Mouse (Mus musculus) lung, embryonic 15.5 days (tissue): ENCODE results near the gene Dock3. TPM values are rescaled to one million over a fixed set of nuclear protein-coding genes. Genes with fewer than 3 reads are reported as not detected.
A peak's percentile ranks its signal among the peaks of the same experiment; 100 is the strongest.

Experiments used
- ATAC-seq: fragments of 200-750 bp; cut with Nextera tagmentation; 2 replicates; pipeline ENCODE4 v1.8.0; 2017; ENCODE audit warnings: moderate number of reproducible peaks, borderline replicate concordance; ENCODE audit not compliant: low FRiP score, low TSS enrichment; ENCODE audit errors: extremely low read depth
- H3K27ac ChIP-seq: fragments of 300-500 bp; sonication (generic); 2 replicates; pipeline ENCODE4 v1.5.1; 2015; ENCODE audit warnings: moderate library complexity, mild to moderate bottlenecking, inconsistent platforms
- H3K27me3 ChIP-seq: fragments of 300-500 bp; sonication (generic); 2 replicates; pipeline ENCODE4 v1.6.1; 2015; ENCODE audit warnings: inconsistent platforms
- H3K36me3 ChIP-seq: fragments of 300-500 bp; sonication (generic); 2 replicates; pipeline ENCODE4 v1.6.1; 2015; ENCODE audit warnings: inconsistent platforms
- H3K4me1 ChIP-seq: fragments of 300-500 bp; sonication (generic); 2 replicates; pipeline ENCODE4 v1.6.1; 2015; ENCODE audit warnings: inconsistent platforms
- H3K4me2 ChIP-seq: fragments of 300-500 bp; sonication (generic); 2 replicates; pipeline ENCODE4 v1.6.1; 2015; ENCODE audit warnings: inconsistent platforms, mild to moderate bottlenecking, moderate library complexity
- H3K4me3 ChIP-seq: fragments of 300-500 bp; sonication (generic); 2 replicates; pipeline ENCODE4 v1.5.1; 2015; ENCODE audit warnings: mild to moderate bottlenecking, inconsistent platforms
- H3K9ac ChIP-seq: fragments of 300-500 bp; sonication (generic); 2 replicates; pipeline ENCODE4 v1.6.1; 2015; ENCODE audit warnings: inconsistent platforms
- H3K9me3 ChIP-seq: fragments of 300-500 bp; sonication (generic); 2 replicates; pipeline ENCODE4 v1.6.1; 2016; ENCODE audit warnings: inconsistent platforms
- WGBS: fragments of 180-500 bp; shearing (Covaris S2); methylation state at CpG from one replicate; pipeline ENCODE4 v1.1.7; 2015; 5-methylcytosine and 5-hydroxymethylcytosine counted together
- polyA plus RNA-seq: library from polyadenylated mRNA; unstranded; fragments of >200 nt; fragmentation: Nextera tagmentation; extraction: Ambion mirVana; gene quantifications from 2 replicates; pipeline ENCODE4 v1.2.1, GENCODE M21; 2015

The Dock3 gene
- polyA plus RNA-seq, 1 experiment from 2014 or later: 0.27 TPM

DNA sequence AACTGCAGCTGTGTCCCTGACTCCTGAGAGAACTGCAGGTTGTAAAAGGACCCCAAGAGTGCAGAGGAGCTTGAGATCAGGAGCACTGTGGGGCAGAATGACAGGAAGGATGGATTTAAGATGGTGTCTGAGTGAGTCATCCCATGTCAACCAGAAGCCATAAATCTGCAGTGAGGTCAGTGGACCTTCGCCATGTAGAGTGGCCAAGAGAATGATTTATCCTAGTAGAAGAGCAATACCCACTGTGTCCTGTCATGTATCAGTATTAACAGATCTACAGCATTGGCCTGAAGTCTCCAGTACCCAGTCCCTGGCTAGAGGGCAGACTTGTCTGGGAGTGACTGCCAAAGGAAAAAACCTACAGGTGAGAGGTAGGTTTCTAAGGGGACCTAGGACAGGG is 332.8 kb downstream of the Dock3 start:
- WGBS: 70% methylated on average over 1 of the region's 1 CpGs
- no peak for ATAC-seq

DNA sequence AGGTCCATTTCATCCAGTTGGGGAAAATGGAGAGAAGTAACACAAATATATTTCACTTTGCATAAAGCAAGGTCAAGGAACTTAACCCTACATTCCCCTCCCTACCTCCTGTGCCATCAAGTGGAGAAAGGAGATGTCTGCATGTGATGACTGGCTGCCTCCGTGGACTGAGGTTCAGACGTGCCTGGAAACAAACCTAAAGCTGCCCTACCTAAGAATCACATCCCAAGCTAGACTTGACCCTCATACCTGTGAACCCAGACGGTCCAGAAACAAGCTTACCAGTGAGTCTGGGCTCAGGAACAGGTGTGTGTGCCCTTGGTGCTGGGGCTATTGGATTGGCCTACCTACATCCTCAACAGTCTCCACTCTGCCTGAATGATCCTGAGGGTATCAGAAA is 338.4 kb downstream of the Dock3 start:
- H3K36me3 ChIP-seq: peaks cover 20% of the 10 kb centered on the region
- no peak overlapping the region for H3K27ac ChIP-seq
- no peak overlapping the region for H3K4me2 ChIP-seq
- H3K9ac ChIP-seq: no peak overlapping the region
- H3K4me1 ChIP-seq: peaks cover 32% of the 10 kb centered on the region
- ATAC-seq: no peak
- WGBS: 51% methylated on average over 3 of the region's 3 CpGs
- no peak overlapping the region; the same call in 1 of the 2 replicates for H3K4me3 ChIP-seq
- H3K27me3 ChIP-seq: no peaks in the 10 kb centered on the region
- no peaks in the 10 kb centered on the region for H3K9me3 ChIP-seq

More for the DNA sequence above, 332.8 kb downstream of the Dock3 start:
- Histone ChIP-seq H3K9ac (no peak overlapping the region), H3K4me1 (no peaks in the 10 kb centered on the region), H3K4me3 (no peak overlapping the region), H3K9me3 (no peaks in the 10 kb centered on the region), H3K4me2 (no peak overlapping the region), H3K27me3 (no peaks in the 10 kb centered on the region), H3K27ac (no peak overlapping the region), H3K36me3 (no peaks in the 10 kb centered on the region)

DNA sequence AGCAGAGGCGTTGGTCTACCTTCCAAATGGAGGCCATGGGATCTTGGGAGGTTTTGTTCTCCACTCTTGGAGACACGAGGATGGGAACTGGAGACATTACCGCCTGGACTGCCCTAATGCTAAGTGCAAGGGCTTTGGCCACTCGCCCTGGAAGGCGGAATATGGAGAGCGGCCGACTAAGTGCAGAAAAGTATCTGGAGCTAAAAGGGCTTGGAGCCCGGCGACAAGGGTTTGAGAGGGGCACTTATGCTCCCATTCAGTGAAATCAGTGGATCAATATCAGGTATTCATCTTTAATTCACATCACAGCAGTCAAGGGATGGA is 339.2 kb downstream of the Dock3 start:
- 0% methylated on average over 9 of the region's 9 CpGs for WGBS
- H3K4me2 ChIP-seq: peak overlapping the region; percentile 85
- ATAC-seq: no peak
- peak overlapping the region; percentile 97 for H3K27ac ChIP-seq
- H3K27me3 ChIP-seq: no peaks in the 10 kb centered on the region
- peak overlapping the region; percentile 91 for H3K4me3 ChIP-seq
- H3K36me3 ChIP-seq: peaks cover 24% of the 10 kb centered on the region
- no peaks in the 10 kb centered on the region for H3K9me3 ChIP-seq
- peak overlapping the region; percentile 80 for H3K9ac ChIP-seq
- H3K4me1 ChIP-seq: peaks cover 40% of the 10 kb centered on the region

DNA sequence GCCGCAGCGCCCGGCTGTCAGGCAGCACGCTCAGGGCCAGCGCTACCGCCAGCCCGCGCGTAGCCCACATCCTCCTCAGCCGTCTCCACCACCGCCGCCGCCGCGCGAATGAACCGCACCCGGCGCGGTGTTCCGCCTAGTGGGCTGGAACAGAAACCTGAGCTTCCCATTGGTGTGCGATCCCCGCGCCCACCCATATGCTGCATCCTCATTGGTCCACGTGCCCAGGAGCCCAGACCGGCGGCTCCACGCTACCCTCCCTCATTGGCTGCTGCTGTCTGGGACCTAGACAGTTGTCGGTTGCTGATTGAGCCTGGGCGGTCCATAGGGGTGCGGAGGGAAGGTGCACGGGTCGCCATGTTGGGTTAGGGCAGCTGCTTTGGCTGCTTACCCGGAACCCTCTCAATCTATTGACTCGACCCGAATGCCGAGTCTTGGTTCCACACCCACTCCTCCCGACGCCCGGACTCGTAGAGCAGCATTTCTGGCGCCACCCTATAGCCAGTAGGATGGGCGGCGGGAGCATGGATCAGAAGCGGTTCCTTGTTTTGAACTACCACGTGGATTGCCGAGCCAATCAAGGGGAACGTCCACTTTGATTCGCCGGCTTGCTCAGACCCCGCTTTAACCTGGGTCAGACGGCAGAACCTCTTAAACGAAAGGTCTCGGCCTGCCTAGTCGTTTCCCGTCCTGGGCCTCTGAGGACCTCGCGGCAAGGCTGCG is 339.7 kb downstream of the Dock3 start, which contains the start of gene Manf:
Manf (minus strand) TSS at position 151 of the 723 bp plus-strand sequence.
- peak within 1 kb of the TSS; percentile 97 for H3K27ac ChIP-seq
- H3K4me1 ChIP-seq: peaks cover 43% of the 10 kb centered on the region
- peak within 1 kb of the TSS; percentile 92 for H3K9ac ChIP-seq
- no peaks in the 10 kb centered on the region for H3K27me3 ChIP-seq
- peak within 1 kb of the TSS; percentile 85 for H3K4me2 ChIP-seq
- WGBS: 0% methylated on average over 59 of the region's 59 CpGs
- peaks cover 24% of the 10 kb centered on the region for H3K36me3 ChIP-seq
- peak; percentile 99 for ATAC-seq
- H3K4me3 ChIP-seq: peak within 1 kb of the TSS; percentile 91
- no peaks in the 10 kb centered on the region for H3K9me3 ChIP-seq

DNA sequence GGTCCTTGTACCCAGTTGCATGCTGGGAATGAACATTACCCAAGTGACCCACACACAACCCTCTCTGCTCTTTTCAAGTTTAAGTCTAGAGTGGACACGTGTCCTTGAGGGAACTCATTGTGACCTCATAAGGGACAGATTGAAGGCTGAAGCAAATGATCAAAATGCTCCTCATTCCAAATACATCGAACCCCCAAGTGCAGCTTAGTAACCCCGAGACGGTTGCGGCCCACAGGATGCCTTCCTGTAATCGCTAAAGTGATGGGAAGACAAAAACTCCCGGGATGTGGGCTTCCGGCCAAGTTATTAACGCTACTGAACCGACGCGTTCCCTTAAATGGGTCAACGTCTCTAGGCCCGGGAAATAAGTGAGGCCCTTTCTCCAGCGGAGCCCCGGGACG is 340.4 kb downstream of the Dock3 start:
- peak overlapping the region; percentile 92 for H3K9ac ChIP-seq
- peaks cover 43% of the 10 kb centered on the region for H3K4me1 ChIP-seq
- peak overlapping the region; percentile 56 for H3K4me2 ChIP-seq
- H3K9me3 ChIP-seq: no peaks in the 10 kb centered on the region
- H3K27me3 ChIP-seq: no peaks in the 10 kb centered on the region
- no peak for ATAC-seq
- H3K36me3 ChIP-seq: peaks cover 24% of the 10 kb centered on the region
- peak overlapping the region; percentile 91 for H3K4me3 ChIP-seq
- H3K27ac ChIP-seq: peak overlapping the region; percentile 85
- under 1% methylated on average over 17 of the region's 17 CpGs for WGBS

DNA sequence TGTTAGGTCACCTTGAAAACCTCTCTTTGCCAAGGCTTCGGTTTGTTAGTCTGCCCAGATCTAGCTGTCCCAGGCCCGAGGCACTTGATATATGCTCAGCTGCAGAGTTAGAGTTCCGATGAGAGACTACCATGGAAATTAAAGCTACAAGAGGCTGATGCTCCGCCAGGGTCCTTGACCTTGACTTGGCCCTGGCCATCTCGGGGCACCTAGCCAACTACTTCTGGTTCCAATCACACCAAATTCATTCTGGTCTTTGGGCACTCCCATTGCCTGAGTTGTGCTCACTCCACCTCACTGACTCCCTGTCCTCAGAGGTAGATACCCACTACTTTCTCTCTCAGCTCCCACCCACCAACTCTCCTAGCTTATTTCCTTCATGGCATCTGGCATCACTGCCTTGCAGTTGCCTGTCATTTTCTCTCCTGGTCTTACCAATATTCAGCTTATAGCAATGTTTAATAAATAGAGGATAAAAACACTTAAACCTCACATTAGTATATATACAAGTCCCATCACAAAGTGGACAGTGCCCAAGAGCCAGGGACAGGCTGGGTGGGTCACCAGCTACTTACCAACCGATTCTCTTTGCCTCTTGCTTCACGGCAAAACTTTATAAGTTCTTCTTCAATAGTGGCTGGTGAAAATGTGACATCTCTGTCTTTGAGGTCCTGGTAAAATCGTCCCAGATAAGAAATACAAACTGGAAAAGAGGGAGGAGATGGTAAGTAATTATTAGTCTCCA is 341.0 kb downstream of the Dock3 start:
- WGBS: 44% methylated on average over 8 of the region's 8 CpGs
- no peak for ATAC-seq

DNA sequence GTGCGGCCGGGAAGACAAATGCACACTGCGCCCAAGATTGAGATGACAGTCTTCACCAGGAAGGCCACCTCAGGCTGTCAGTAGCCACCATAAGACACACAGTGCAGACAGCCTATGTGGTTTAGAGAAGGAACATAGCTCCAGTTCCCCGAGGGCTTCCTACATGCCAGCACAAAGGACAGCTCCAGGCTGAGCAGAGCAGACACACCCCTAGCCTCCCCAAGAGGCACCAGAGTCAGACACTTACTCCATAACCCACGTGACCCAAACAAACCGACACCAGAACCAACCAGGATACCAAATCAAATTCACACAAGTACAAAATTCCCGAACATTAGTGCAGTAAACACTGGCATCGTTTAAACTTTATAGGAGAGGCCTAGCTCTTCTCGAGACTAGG is 342.4 kb downstream of the Dock3 start:
- Histone ChIP-seq H3K36me3 (peaks cover 24% of the 10 kb centered on the region), H3K9me3 (no peaks in the 10 kb centered on the region), H3K4me1 (peaks cover 59% of the 10 kb centered on the region), H3K27me3 (no peaks in the 10 kb centered on the region), H3K27ac (no peak overlapping the region), H3K9ac (no peak overlapping the region), H3K4me3 (no peak overlapping the region), H3K4me2 (no peak overlapping the region)
- ATAC-seq: no peak
- WGBS: 71% methylated on average over 9 of the region's 9 CpGs

More for the DNA sequence above, 341.0 kb downstream of the Dock3 start:
- peak overlapping the region; percentile 91 for H3K4me3 ChIP-seq
- H3K27me3 ChIP-seq: no peaks in the 10 kb centered on the region
- H3K4me2 ChIP-seq: peak overlapping the region; percentile 56
- H3K9ac ChIP-seq: peak overlapping the region; percentile 92
- peaks cover 46% of the 10 kb centered on the region for H3K4me1 ChIP-seq
- no peaks in the 10 kb centered on the region for H3K9me3 ChIP-seq
- peaks cover 24% of the 10 kb centered on the region for H3K36me3 ChIP-seq
- 0 out of 2 replicates have a peak overlapping the region, but pooled peaks have one; percentile 85 for H3K27ac ChIP-seq

DNA sequence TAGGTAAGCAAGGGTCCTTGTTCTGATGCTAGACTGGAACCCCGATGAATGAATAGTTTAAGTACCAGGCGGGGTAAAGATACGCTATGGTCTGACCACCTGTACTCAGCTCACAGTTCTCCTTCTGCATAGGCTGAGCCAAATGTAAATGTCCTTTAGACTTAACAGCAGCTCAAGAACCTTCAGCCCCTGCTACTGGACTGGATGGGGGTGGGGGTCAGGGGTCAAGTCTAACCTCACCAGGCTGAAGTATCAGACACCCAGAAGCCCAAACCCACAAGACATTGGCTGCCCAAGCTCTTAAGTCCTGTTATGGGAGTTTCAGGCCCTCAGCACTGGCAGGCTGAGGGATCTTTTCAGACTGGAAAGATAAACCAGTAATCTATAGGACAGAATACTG is 343.4 kb downstream of the Dock3 start:
- no peak for ATAC-seq
- Histone ChIP-seq H3K4me2 (no peak overlapping the region), H3K9me3 (no peaks in the 10 kb centered on the region), H3K27ac (no peak overlapping the region), H3K9ac (no peak overlapping the region), H3K4me3 (no peak overlapping the region), H3K4me1 (peaks cover 67% of the 10 kb centered on the region), H3K36me3 (peaks cover 29% of the 10 kb centered on the region), H3K27me3 (no peaks in the 10 kb centered on the region)
- 89% methylated on average over 3 of the region's 3 CpGs for WGBS

DNA sequence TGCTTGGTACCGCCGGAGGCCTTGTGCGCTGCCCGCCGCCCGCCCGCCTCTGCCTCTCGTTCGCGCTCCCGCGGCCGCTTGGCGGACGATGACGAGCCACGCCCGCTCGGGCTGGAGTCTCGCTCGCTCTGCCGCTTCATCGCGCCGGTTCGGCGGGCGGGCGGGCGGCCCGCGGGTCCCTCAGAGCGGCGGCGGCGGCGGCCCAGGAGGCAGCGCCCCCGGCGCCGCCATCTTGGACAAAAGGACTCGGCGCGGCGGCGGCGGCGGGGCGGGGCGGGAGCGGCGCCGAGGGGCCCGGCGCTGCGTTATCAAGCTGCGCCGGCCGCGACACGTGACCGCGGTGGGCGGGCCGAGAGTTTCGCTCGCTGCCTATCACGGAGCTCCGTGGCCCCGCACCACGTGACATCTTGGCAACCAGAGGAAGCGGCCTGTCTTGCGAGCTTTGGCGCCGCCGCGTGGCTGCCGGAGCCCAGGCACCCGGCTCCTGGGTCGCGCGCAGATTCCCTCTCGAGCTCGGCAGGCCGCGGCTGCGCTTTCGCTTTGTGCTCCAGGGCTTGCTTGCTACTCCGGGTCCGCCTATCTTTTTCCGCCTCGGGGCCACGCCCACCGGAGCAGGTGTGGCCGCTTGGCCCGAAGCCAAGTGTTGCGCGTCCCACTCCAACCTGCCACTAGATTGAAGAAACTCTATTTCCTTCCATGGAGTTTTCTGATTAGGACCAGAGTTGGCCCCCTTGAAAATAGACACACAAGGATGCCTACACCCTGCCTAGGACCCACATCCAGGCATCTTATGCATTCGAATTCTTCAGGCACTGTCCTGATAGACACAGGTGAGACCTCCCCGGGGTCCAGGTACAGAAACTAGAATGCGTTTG is 344.6 kb downstream of the Dock3 start, which contains the start of gene Rbm15b:
Rbm15b (minus strand) TSS at position 601 of the 875 bp plus-strand sequence.
- H3K4me1 ChIP-seq: peaks cover 67% of the 10 kb centered on the region
- peaks cover 42% of the 10 kb centered on the region for H3K36me3 ChIP-seq
- H3K27ac ChIP-seq: peak within 1 kb of the TSS; percentile 83
- 2% methylated on average over 75 of the region's 101 CpGs for WGBS
- ATAC-seq: peak; percentile 79
- H3K27me3 ChIP-seq: no peaks in the 10 kb centered on the region
- peak within 1 kb of the TSS; percentile 87 for H3K9ac ChIP-seq
- H3K4me2 ChIP-seq: peak within 1 kb of the TSS; percentile 95
- H3K4me3 ChIP-seq: peak within 1 kb of the TSS; percentile 77
- H3K9me3 ChIP-seq: no peaks in the 10 kb centered on the region

DNA sequence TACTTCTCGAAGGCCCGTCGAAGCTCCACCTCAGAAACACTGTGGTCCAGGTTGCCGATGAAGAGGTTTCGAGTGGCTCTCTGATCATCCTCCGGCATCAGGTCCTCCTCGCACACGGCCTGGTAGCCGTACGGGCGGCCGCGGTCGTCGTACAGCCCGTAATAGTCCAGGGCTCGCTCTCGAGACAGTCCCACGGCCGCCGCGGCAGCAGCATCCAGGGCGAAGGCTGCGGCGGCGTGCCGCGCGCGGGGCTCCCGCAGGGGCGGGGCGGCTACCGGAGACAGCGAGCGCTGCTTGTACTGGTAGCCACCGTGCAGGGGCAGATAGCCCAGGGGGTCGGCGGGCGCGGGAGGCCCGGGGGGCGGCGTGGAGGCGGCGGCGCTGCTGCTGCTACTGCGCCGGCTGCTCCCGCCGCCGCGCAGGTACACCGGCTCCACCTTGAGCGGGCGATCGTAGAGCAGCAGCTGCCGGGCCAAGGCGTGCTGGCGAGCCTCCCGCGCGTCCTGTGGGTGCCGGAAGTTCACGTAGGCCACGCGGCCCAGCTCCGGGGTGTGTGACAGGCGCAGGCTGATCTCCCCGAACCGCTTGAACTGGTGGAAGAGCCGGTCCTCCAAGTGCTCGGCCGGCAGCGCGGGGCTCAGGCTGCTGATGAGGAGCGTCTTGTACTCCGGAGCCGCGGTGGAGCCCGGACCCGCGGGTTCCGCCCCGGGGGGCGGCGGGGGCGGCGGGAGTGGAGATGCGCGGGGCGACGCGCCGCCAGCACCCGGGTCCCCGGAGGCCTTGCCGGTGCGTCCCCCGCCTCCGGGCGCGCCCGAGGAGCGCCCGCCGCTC is 345.6 kb downstream of the Dock3 start:
- 0 out of 2 replicates have a peak, but pooled peaks have one; percentile 1 for ATAC-seq
- Histone ChIP-seq H3K27me3 (no peaks in the 10 kb centered on the region), H3K4me3 (peak overlapping the region; percentile 77), H3K4me1 (peaks cover 67% of the 10 kb centered on the region), H3K9me3 (no peaks in the 10 kb centered on the region), H3K36me3 (peaks cover 51% of the 10 kb centered on the region), H3K9ac (peak overlapping the region; percentile 87), H3K27ac (peak overlapping the region; percentile 83), H3K4me2 (peak overlapping the region; percentile 95)
- WGBS: under 1% methylated on average over 91 of the region's 107 CpGs
